Mouse (Mus musculus) intestine, embryonic 14.5 days (tissue): ENCODE measurements around the gene Rnf150. TPM values are rescaled to one million over a fixed set of nuclear protein-coding genes. Genes with fewer than 3 reads are reported as not detected.
A peak's percentile ranks its signal among the peaks of the same experiment; 100 is the strongest.

Experiments
- ATAC-seq: fragments of 200-750 bp; cut with Nextera tagmentation; replicated peaks from 2 replicates; pipeline ENCODE4 v1.8.0; 2017; ENCODE audit warnings: low read depth, moderate number of reproducible peaks, moderate TSS enrichment, moderate library complexity; ENCODE audit not compliant: low FRiP score, low TSS enrichment
- DNase-seq: peaks from one replicate; pipeline ENCODE4 v3.0.0-alpha.2; 2018; ENCODE audit warnings: low spot score
- H3K27ac ChIP-seq: fragments of 300-500 bp; sonication (generic); 2 replicates; pipeline ENCODE4 v1.5.1; 2014; ENCODE audit warnings: low read depth, mild to moderate bottlenecking, control low read depth
- H3K27me3 ChIP-seq: fragments of 300-500 bp; sonication (generic); replicated peaks from 2 replicates; pipeline ENCODE4 v1.6.1; 2014; ENCODE audit warnings: low read length, control low read depth; ENCODE audit not compliant: control insufficient read depth, insufficient read depth
- H3K36me3 ChIP-seq: fragments of 300-500 bp; sonication (generic); 2 replicates; pipeline ENCODE4 v1.6.1; 2014; ENCODE audit warnings: low read length, control low read depth; ENCODE audit not compliant: control insufficient read depth, insufficient read depth
- H3K4me1 ChIP-seq: fragments of 300-500 bp; sonication (generic); replicated peaks from 2 replicates; pipeline ENCODE4 v1.6.1; 2014; ENCODE audit warnings: low read length, control low read depth, mixed read lengths; ENCODE audit not compliant: control insufficient read depth, insufficient read depth
- H3K4me2 ChIP-seq: fragments of 300-500 bp; sonication (generic); 2 replicates; pipeline ENCODE4 v1.6.1; 2014; ENCODE audit warnings: low read length
- H3K4me3 ChIP-seq: fragments of 300-500 bp; sonication (generic); 2 replicates; pipeline ENCODE4 v1.5.1; 2014; ENCODE audit warnings: low read depth, low read length, control low read depth, mixed read lengths
- H3K9ac ChIP-seq: fragments of 300-500 bp; sonication (generic); 2 replicates; pipeline ENCODE4 v1.6.1; 2014; ENCODE audit warnings: mild to moderate bottlenecking, low read length
- H3K9me3 ChIP-seq: fragments of 300-500 bp; sonication (generic); 2 replicates; pipeline ENCODE4 v1.6.1; 2016; ENCODE audit warnings: low read length, control low read depth; ENCODE audit not compliant: control insufficient read depth
- WGBS: fragments of 180-500 bp; shearing (Covaris S2); extraction: QIAGEN DNeasy Blood & Tissue Kit; methylation state at CpG from one replicate; pipeline ENCODE4 v1.1.7; 2014; 5-methylcytosine and 5-hydroxymethylcytosine counted together
- polyA plus RNA-seq: library from polyadenylated mRNA; unstranded; fragments of >200 nt; fragmentation: Nextera tagmentation; extraction: Ambion mirVana; gene quantifications from 2 replicates; pipeline ENCODE4 v1.2.1, GENCODE M21; 2014

Gene Rnf150
- polyA plus RNA-seq, 1 experiment from 2014 or later: 1.5 TPM

GRCm38 (mm10) chr8:82917540-82918316 lies 54.6 kb downstream of the Rnf150 start:
- Histone ChIP-seq H3K36me3 (no peaks in the 10 kb centered on the region), H3K4me1 (no peaks in the 10 kb centered on the region), H3K27ac (no peak overlapping the region), H3K4me3 (no peak overlapping the region), H3K9me3 (no peaks in the 10 kb centered on the region), H3K27me3 (no peaks in the 10 kb centered on the region), H3K4me2 (no peak overlapping the region), H3K9ac (no peak overlapping the region)
- WGBS: 82% methylated on average over 5 of the region's 5 CpGs
- no peak for ATAC-seq
- no peak for DNase-seq

- no peak overlapping the region for H3K9ac ChIP-seq
- no peak for ATAC-seq
- DNase-seq: no peak
- H3K4me3 ChIP-seq: no peak overlapping the region
- no peaks in the 10 kb centered on the region for H3K27me3 ChIP-seq
- H3K27ac ChIP-seq: no peak overlapping the region
- H3K36me3 ChIP-seq: no peaks in the 10 kb centered on the region
- no peaks in the 10 kb centered on the region for H3K9me3 ChIP-seq
- WGBS: 75% methylated on average over 4 of the region's 4 CpGs
- H3K4me2 ChIP-seq: no peak overlapping the region
- H3K4me1 ChIP-seq: no peaks in the 10 kb centered on the region
Observed at GRCm38 (mm10) chr8:82919676-82920075, 56.5 kb downstream of the Rnf150 start.

- H3K36me3 ChIP-seq: no peaks in the 10 kb centered on the region
- WGBS: 75% methylated on average over 4 of the region's 4 CpGs
- no peak overlapping the region for H3K4me3 ChIP-seq
- no peaks in the 10 kb centered on the region for H3K27me3 ChIP-seq
- DNase-seq (no peak), ATAC-seq (no peak)
- no peak overlapping the region for H3K27ac ChIP-seq
- no peaks in the 10 kb centered on the region for H3K4me1 ChIP-seq
- no peak overlapping the region for H3K4me2 ChIP-seq
- H3K9me3 ChIP-seq: no peaks in the 10 kb centered on the region
- H3K9ac ChIP-seq: no peak overlapping the region
Observed at GRCm38 (mm10) chr8:82920124-82920523, 57.0 kb downstream of the Rnf150 start.

GRCm38 (mm10) chr8:82925286-82925685 lies 62.1 kb downstream of the Rnf150 start:
- Histone ChIP-seq H3K4me1 (peaks cover 8% of the 10 kb centered on the region; the same call in 1 of the 2 replicates), H3K27ac (no peak overlapping the region), H3K4me3 (no peak overlapping the region), H3K9ac (no peak overlapping the region), H3K36me3 (no peaks in the 10 kb centered on the region), H3K9me3 (no peaks in the 10 kb centered on the region), H3K4me2 (no peak overlapping the region), H3K27me3 (no peaks in the 10 kb centered on the region)
- ATAC-seq (no peak), DNase-seq (no peak)
- WGBS: 94% methylated on average over 3 of the region's 3 CpGs

DNA sequence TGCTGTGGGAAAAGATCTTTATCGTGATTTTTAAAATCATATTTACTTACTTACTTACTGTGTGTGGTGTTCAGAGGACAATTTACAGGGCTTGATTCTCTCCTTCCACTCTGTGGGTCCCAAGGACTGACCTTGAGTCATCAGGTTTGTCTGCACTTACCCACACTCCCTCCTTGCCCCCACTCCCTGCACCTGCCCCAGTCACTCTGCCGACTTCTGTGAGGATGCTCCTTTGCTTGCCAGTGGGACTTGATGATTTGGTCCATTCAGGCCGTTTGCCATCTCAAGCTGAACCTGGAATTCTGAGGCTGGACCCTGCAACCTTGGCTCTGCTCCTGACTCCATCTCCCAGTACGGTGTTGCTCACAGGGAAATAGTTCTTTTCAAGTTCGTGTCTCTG lies 63.4 kb downstream of the Rnf150 start:
- ATAC-seq (no peak), DNase-seq (no peak)
- Histone ChIP-seq H3K4me3 (no peak overlapping the region), H3K27ac (no peak overlapping the region), H3K27me3 (no peaks in the 10 kb centered on the region), H3K9ac (no peak overlapping the region), H3K36me3 (no peaks in the 10 kb centered on the region), H3K4me1 (peaks cover 8% of the 10 kb centered on the region; the same call in 1 of the 2 replicates), H3K4me2 (no peak overlapping the region), H3K9me3 (no peaks in the 10 kb centered on the region)
- 79% methylated on average over 5 of the region's 5 CpGs for WGBS

DNA sequence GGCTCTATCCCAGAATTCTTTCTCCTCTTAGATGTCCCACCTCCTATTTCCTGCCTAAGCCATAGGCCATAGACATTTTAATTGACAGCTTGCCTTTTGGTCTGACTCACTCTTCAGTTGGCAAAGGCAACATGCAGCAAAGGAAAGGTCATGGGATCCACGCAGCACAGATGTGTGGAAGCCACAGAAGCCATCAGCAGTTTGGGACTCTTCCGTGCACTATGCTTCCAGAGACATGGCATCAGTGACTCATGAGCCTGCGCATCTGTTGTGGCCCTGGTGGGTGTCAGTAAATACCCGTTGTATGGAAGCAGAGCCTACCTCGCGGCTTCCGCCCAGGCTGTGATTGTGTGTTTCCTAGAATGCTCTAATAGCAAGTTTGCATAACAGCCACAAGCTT lies 68.4 kb downstream of the Rnf150 start:
- H3K9ac ChIP-seq: no peak overlapping the region
- H3K36me3 ChIP-seq: no peaks in the 10 kb centered on the region
- 90% methylated on average over 7 of the region's 7 CpGs for WGBS

GRCm38 (mm10) chr8:82936162-82936561 lies 73.0 kb downstream of the Rnf150 start:
- Histone ChIP-seq H3K27me3 (no peaks in the 10 kb centered on the region), H3K36me3 (no peaks in the 10 kb centered on the region), H3K4me2 (no peak overlapping the region), H3K4me3 (no peak overlapping the region), H3K9me3 (no peaks in the 10 kb centered on the region), H3K9ac (no peak overlapping the region), H3K27ac (no peak overlapping the region), H3K4me1 (peaks cover 22% of the 10 kb centered on the region)
- no peak for ATAC-seq
- DNase-seq: no peak
- WGBS: 82% methylated on average over 7 of the region's 7 CpGs

More for the DNA sequence above, 68.4 kb downstream of the Rnf150 start:
- DNase-seq (no peak), ATAC-seq (no peak)
- H3K4me2 ChIP-seq: no peak overlapping the region
- H3K4me1 ChIP-seq: peaks cover 8% of the 10 kb centered on the region; the same call in 1 of the 2 replicates
- H3K9me3 ChIP-seq: no peaks in the 10 kb centered on the region
- no peaks in the 10 kb centered on the region for H3K27me3 ChIP-seq
- no peak overlapping the region for H3K27ac ChIP-seq
- H3K4me3 ChIP-seq: no peak overlapping the region

DNA sequence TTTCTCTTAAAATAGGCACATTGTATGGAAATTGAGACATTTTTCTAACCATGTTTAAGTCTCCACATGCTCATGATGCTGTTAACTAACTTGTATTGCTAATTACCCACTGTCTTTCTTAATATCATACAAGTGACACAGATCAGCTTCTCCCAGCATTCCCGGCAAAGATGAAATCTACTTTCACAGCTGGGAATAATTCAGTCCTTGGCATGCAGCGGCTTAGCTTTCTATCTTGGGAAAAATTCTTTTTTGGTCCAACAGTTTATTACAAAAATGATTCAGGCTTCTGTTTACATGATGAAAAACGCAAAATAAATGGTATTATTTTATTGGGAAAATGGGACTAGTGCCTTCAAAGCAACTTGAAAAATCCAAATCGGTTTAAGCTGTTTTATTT lies 73.7 kb downstream of the Rnf150 start:
- no peak for ATAC-seq
- Histone ChIP-seq H3K9ac (no peak overlapping the region), H3K4me2 (no peak overlapping the region), H3K36me3 (no peaks in the 10 kb centered on the region), H3K4me1 (peaks cover 22% of the 10 kb centered on the region), H3K27ac (no peak overlapping the region), H3K9me3 (no peaks in the 10 kb centered on the region), H3K27me3 (no peaks in the 10 kb centered on the region), H3K4me3 (no peak overlapping the region)
- 51% methylated on average over 4 of the region's 4 CpGs for WGBS
- DNase-seq: no peak

- DNase-seq (peak; percentile 71), ATAC-seq (peak; percentile 51)
- 7% methylated on average over 6 of the region's 6 CpGs for WGBS
- Histone ChIP-seq H3K9me3 (no peaks in the 10 kb centered on the region), H3K36me3 (no peaks in the 10 kb centered on the region), H3K9ac (no peak overlapping the region), H3K27me3 (no peaks in the 10 kb centered on the region), H3K4me2 (peak overlapping the region; percentile 34), H3K4me3 (no peak overlapping the region), H3K4me1 (peaks cover 43% of the 10 kb centered on the region), H3K27ac (peak overlapping the region; percentile 66)
Observed at GRCm38 (mm10) chr8:82939912-82940311, 76.8 kb downstream of the Rnf150 start.
